Comparison of ENCODE assay signal across 8 mouse cellular contexts in the genomic region with DNA sequence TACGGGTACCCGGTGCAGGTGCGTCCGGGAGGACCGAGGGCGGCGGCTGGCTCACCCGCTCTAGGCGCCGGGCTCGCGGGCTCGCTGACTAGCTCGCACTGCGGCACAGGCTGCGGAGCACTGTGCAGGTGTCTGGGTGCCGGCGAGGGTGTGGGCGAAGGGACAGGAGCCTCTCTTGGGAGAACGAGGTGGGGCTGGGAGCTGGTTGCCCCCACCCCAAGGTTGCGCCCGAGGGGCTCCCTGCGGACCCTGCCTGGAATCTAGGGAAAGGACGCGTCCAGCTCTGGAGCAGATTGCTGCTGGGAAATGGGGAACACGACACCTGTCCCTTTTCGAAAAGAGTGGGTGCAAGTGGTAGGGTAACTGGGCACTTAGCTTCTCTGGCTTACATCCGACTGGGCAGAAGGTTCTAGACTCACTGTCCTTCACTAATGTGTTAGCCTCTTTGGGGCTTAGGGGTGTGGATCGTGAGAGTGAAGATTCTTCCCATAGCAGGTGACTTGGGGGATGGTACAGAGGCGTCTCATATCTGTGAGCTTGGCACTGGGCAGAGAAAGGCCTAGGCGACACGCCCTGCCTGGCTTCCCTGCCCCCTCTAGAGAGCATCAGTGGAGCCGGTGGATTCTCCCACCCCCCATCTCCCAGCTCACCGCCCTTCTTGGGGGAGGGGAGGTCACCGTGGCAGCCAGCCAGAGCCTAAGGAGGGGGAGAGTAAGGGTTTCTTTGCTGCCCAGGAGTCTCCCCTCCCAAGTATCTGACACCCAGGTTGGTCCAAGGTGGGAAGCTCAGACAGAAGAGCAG. TPM values are rescaled to one million over a fixed set of nuclear protein-coding genes. Genes with fewer than 3 reads are reported as not detected.
DNase-seq lines count a peak whose midpoint lies in the region; ATAC-seq lines count a peak whose summit lies in the region.

No protein-coding gene starts in this region.

- ATAC-seq in hindbrain, embryonic 13.5 days (ENCODE audit: low FRiP score): peak; percentile 41
- no peak; the same call in 1 of the 2 replicates for ATAC-seq in liver, embryonic 11.5 days (replicated peaks; ENCODE audit: low FRiP score)

- peak overlapping the region; percentile 93 for H3K4me2 ChIP-seq in hindbrain, embryonic 13.5 days
- H3K4me2 ChIP-seq in liver, embryonic 11.5 days: peak overlapping the region; percentile 90

- H3K4me3 ChIP-seq in hindbrain, embryonic 13.5 days: peak overlapping the region; percentile 81
- H3K4me3 ChIP-seq in liver, embryonic 11.5 days (ENCODE audit: low read depth, low read length): peak overlapping the region; percentile 62

- peak overlapping the region; percentile 91 for H3K9ac ChIP-seq in hindbrain, embryonic 13.5 days
- no peak overlapping the region for H3K9ac ChIP-seq in liver, embryonic 11.5 days (ENCODE audit: low read depth, low read length)

- H3K27ac ChIP-seq in hindbrain, embryonic 13.5 days: peak overlapping the region; percentile 97
- H3K27ac ChIP-seq in liver, embryonic 11.5 days (ENCODE audit: low read depth, low read length): no peak overlapping the region

- WGBS in hindbrain, embryonic 13.5 days: 1% methylated on average over 35 of the region's 35 CpGs
- WGBS in liver, embryonic 11.5 days: 5% methylated on average over 35 of the region's 35 CpGs

- 0 out of 2 replicates have a peak, but pooled peaks cover 9% of the 10 kb centered on the region for H3K36me3 ChIP-seq in hindbrain, embryonic 13.5 days
- H3K36me3 ChIP-seq in liver, embryonic 11.5 days (ENCODE audit: control insufficient read depth, insufficient read depth, low read length): no peaks in the 10 kb centered on the region

- peak; percentile 63 for DNase-seq in embryo, embryonic 11 days
- DNase-seq in embryo, embryonic 10 days (ENCODE audit: low spot score): no peak
- DNase-seq in 3134 (ENCODE audit: extremely low read depth, insufficient read length, low spot score): peak; percentile 26
- peak; percentile 54 to 60 for DNase-seq in cerebellum, postnatal 36 days
- DNase-seq in liver, embryonic 11.5 days (ENCODE audit: low spot score): no peak
- DNase-seq in retina, adult 2 months (ENCODE audit: low read depth, low spot score): peak; percentile 23
- no peak for DNase-seq in ovary, postnatal 14 days (ENCODE audit: low spot score)

- H3K4me1 ChIP-seq in hindbrain, embryonic 13.5 days (replicated peaks): peaks cover 76% of the 10 kb centered on the region
- H3K4me1 ChIP-seq in liver, embryonic 11.5 days (replicated peaks; ENCODE audit: control insufficient read depth, insufficient read depth, low read length): peaks cover 11% of the 10 kb centered on the region

- H3K27me3 ChIP-seq in hindbrain, embryonic 13.5 days: no peaks in the 10 kb centered on the region
- H3K27me3 ChIP-seq in liver, embryonic 11.5 days (replicated peaks; ENCODE audit: control insufficient read depth, insufficient read depth, low read length): peaks cover 54% of the 10 kb centered on the region

- H3K9me3 ChIP-seq in hindbrain, embryonic 13.5 days: no peaks in the 10 kb centered on the region
- H3K9me3 ChIP-seq in liver, embryonic 11.5 days (ENCODE audit: control insufficient read depth, low read length): no peaks in the 10 kb centered on the region

RNA-seq across cellular contexts. Expression of a gene that starts 1.1 kb away (rescaled TPM):
- 80.2 and 83.1 TPM in 2 replicates for polyA plus RNA-seq in hindbrain, embryonic 13.5 days (2015; fragmentation: Nextera tagmentation; extraction: Ambion mirVana)
- polyA plus RNA-seq in liver, embryonic 11.5 days (2014; fragmentation: Nextera tagmentation; extraction: Ambion mirVana): 0.44 and 0.45 TPM in 2 replicates

Comparison
In these comparisons a context has a peak if more than half of its experiments do, and no peak if none do; other contexts are left out.
1. DNase-seq: peak in embryo, embryonic 11 days (single experiment), 3134 (single experiment), cerebellum, postnatal 36 days (2 of 2) and retina, adult 2 months (single experiment); none in embryo, embryonic 10 days (single experiment), liver, embryonic 11.5 days (single experiment) and ovary, postnatal 14 days (single experiment).
2. RNA of a gene that starts 1.1 kb away (polyA plus RNA-seq): 80.2 to 83.1 TPM in hindbrain, embryonic 13.5 days; 0.44 to 0.45 TPM in liver, embryonic 11.5 days; every median in the first group is over 10 times any median in the second.